Mouse (Mus musculus): Measurements from ENCODE around the gene Sgpp2. TPM values are rescaled to one million over a fixed set of nuclear protein-coding genes. Genes with fewer than 3 reads are reported as not detected.
A peak's percentile ranks its signal among the peaks of the same experiment; 100 is the strongest.

Sgpp2 gene
- polyA plus RNA-seq, 1 experiment from 2014 or later: 2.5 TPM

DNA sequence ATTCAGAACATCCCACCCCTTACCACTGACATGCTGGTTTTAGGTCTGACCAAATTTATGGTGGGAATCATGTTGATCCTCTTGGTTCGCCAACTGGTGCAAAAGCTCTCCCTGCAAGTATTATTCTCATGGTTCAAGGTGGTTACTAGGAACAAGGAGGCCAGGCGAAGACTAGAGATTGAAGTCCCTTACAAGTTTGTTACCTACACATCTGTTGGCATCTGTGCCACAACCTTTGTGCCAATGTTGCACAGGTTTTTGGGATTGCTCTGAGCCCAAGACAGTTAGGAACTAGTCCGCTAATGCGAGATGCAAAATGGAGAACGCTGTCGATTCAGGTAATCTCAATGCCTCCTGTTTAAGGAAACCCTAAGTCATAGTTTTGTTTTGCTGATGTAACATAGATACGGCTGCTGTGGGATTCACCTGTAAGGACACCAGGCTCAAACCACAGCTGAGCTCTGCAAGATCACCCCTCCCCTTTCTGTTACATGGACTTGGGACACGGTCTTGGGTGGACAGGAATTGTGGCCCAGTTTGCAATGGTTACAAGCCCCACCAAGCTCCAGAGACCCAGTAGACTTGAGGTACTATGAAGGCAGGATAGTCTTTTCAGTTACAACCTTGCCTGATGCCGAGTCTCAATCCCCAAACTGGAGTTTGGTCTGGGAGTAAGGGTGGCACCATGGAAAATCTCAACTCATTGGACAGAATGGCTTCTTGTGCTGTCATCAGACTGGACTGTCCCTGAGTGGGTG, 107.2 kb downstream of the Sgpp2 start:
- 95% methylated on average over 9 of the region's 9 CpGs for WGBS
- H3K36me3 ChIP-seq: peaks cover 7% of the 10 kb centered on the region; the same call in 1 of the 2 replicates
- peaks cover 1% of the 10 kb centered on the region; the same call in 1 of the 2 replicates for H3K4me1 ChIP-seq
- H3K4me3 ChIP-seq: no peak overlapping the region
- H3K9me3 ChIP-seq (replicated peaks): no peaks in the 10 kb centered on the region
- no peak for ATAC-seq (ENCODE audit: low FRiP score)
- H3K4me2 ChIP-seq (replicated peaks): no peak overlapping the region
- no peak overlapping the region for H3K9ac ChIP-seq
- H3K27ac ChIP-seq: no peak overlapping the region
- no peaks in the 10 kb centered on the region for H3K27me3 ChIP-seq

DNA sequence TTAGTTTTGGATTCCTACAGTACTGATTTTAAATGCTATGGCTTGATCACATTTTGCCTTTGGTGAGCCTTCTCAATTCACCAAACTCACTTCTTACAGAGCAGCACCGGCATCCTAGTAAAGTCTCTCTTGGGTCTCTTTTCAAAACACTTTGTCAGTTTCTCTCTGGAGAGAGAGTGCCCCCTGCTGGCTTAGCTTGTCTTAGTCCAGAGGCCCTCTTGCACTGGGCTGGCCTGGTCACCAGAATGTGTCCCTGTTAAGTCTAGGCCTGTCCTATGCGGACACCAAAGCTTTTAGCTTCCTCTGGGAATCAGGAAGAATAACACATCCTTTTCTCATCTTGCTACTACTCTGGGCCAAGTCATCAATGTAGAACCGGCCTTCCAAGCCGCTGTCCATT, 109.4 kb downstream of the Sgpp2 start:
- Histone ChIP-seq H3K4me2 (replicated peaks) (no peak overlapping the region), H3K4me1 (peaks cover 11% of the 10 kb centered on the region), H3K27ac (no peak overlapping the region), H3K4me3 (no peak overlapping the region), H3K9me3 (replicated peaks) (no peaks in the 10 kb centered on the region), H3K9ac (no peak overlapping the region), H3K27me3 (no peaks in the 10 kb centered on the region), H3K36me3 (peaks cover 7% of the 10 kb centered on the region; the same call in 1 of the 2 replicates)
- peak; percentile 56; the same call in 1 of the 2 replicates for ATAC-seq (ENCODE audit: low FRiP score)
- WGBS: 46% methylated on average over 4 of the region's 4 CpGs

DNA sequence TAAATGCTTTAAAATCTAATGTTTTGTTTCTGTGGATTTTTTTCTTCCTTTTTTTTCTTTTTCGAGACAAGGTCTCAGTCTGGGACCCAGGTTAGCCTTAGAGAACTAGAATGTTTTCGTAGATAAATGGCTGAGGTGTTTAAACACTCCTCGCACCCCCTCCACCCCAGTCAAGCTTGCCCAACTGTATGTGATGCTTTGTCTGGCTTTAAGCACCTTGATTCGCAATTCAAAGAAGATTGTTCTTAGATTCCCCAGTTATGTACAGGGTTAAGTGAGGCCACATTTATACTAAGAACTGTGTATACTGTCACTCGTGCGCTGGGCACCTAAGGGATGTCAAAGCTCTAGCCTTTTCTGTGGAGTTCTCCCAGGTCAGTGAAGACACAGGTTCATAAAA, 110.1 kb downstream of the Sgpp2 start:
- 92% methylated on average over 6 of the region's 6 CpGs for WGBS
- no peak for ATAC-seq (ENCODE audit: low FRiP score)
- no peaks in the 10 kb centered on the region for H3K27me3 ChIP-seq
- H3K4me1 ChIP-seq: peaks cover 11% of the 10 kb centered on the region
- no peak overlapping the region for H3K9ac ChIP-seq
- peaks cover 11% of the 10 kb centered on the region for H3K36me3 ChIP-seq
- no peaks in the 10 kb centered on the region for H3K9me3 ChIP-seq (replicated peaks)
- H3K4me2 ChIP-seq (replicated peaks): no peak overlapping the region
- no peak overlapping the region for H3K27ac ChIP-seq
- H3K4me3 ChIP-seq: no peak overlapping the region

DNA sequence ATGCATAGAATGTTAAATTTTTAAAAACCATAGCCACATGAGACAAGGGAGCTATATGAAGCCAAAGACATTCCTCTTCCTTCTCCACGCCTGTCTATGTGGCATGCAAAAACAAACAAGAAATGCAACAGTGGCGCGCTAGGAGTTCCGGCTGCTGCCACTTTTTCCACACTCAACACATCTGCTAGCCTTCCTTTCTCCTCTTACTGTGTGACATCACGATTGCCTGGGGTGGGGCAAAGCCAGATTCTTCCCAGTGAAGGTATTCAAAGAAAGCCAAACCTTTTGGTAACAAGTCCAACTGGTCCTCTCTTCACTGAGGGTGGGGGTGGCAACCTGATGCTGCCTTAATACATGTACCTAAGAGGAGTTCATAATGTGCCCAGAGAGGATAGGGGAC, 111.6 kb downstream of the Sgpp2 start:
- H3K36me3 ChIP-seq: peaks cover 11% of the 10 kb centered on the region
- H3K4me2 ChIP-seq (replicated peaks): no peak overlapping the region
- no peaks in the 10 kb centered on the region for H3K27me3 ChIP-seq
- H3K4me3 ChIP-seq: no peak overlapping the region
- WGBS: 85% methylated on average over 5 of the region's 5 CpGs
- ATAC-seq (ENCODE audit: low FRiP score): no peak
- H3K9me3 ChIP-seq (replicated peaks): no peaks in the 10 kb centered on the region
- peaks cover 11% of the 10 kb centered on the region for H3K4me1 ChIP-seq
- H3K9ac ChIP-seq: no peak overlapping the region
- no peak overlapping the region for H3K27ac ChIP-seq

DNA sequence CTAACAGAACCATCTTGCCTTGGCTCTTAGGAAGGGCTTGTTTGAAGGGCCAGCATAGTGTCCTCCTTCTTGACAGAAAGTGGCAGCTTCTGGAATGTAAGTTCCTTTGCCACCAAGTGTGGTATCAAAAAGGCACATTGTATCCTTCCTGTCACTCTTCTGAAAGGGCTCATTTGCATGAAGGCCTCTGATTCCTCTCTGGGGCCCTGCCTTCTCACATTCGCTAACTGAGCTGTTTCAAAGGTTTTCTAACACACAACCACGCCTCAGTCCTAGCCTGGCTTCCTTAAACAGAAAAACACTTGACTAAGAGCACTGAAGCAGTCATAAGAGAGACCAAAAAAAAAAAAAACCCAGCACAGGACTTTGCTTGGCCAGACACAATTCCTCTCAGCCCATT, 112.4 kb downstream of the Sgpp2 start:
- Histone ChIP-seq H3K4me1 (peaks cover 11% of the 10 kb centered on the region), H3K27me3 (no peaks in the 10 kb centered on the region), H3K36me3 (peaks cover 6% of the 10 kb centered on the region), H3K9ac (no peak overlapping the region), H3K9me3 (replicated peaks) (no peaks in the 10 kb centered on the region), H3K27ac (no peak overlapping the region), H3K4me3 (no peak overlapping the region), H3K4me2 (replicated peaks) (no peak overlapping the region)
- no peak for ATAC-seq (ENCODE audit: low FRiP score)
- WGBS: 49% methylated on average over 2 of the region's 2 CpGs

DNA sequence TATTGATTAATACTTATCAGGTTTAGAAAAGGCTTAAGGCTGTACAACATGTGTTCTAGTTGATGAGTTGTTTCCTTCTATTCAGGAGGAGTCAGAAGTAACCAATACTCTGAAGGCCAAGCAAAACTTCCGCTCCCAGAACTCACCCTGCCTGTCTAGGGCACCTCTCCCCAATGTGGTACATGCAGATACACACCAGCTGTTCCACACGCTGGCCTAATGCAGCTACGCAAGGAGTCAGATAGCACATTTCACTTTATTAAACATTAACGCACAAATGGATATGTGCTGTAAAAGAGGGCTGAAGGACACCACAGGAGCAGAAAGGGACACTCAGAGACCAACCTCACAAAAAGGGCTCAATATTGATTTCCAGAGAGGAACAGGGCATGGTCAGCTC, 114.7 kb downstream of the Sgpp2 start:
- 0 out of 2 replicates have a peak, but pooled peaks cover 2% of the 10 kb centered on the region for H3K27me3 ChIP-seq
- no peak overlapping the region for H3K4me2 ChIP-seq (replicated peaks)
- H3K9me3 ChIP-seq (replicated peaks): no peaks in the 10 kb centered on the region
- 89% methylated on average over 4 of the region's 4 CpGs for WGBS
- H3K4me1 ChIP-seq: peaks cover 11% of the 10 kb centered on the region
- H3K36me3 ChIP-seq: peaks cover 4% of the 10 kb centered on the region
- H3K9ac ChIP-seq: no peak overlapping the region
- no peak overlapping the region for H3K27ac ChIP-seq
- no peak overlapping the region for H3K4me3 ChIP-seq
- no peak for ATAC-seq (ENCODE audit: low FRiP score)

DNA sequence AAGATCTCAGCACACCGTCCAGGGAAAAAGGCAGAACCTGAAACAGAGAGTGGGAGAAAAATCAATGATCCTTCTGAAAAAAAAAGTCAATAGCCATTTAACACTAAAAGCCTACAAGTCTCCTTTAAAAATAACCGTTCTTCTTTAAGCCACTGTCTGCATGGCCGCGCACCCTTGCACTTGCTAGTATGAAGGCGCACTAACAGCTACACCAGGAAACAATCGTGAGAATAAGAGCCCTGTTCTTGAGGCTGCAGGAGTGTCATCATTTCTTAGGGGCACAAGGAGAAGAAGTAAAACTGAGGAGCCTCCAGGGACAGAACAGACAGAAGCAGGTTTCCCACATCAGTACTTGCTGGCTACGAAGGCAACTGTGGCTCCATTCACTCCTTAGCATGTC, 115.2 kb downstream of the Sgpp2 start:
- Histone ChIP-seq H3K4me3 (no peak overlapping the region), H3K9ac (no peak overlapping the region), H3K27ac (no peak overlapping the region), H3K9me3 (replicated peaks) (no peaks in the 10 kb centered on the region), H3K27me3 (0 out of 2 replicates have a peak, but pooled peaks cover 2% of the 10 kb centered on the region), H3K36me3 (peaks cover 4% of the 10 kb centered on the region), H3K4me1 (peaks cover 11% of the 10 kb centered on the region), H3K4me2 (replicated peaks) (no peak overlapping the region)
- WGBS: 88% methylated on average over 7 of the region's 7 CpGs
- no peak for ATAC-seq (ENCODE audit: low FRiP score)

DNA sequence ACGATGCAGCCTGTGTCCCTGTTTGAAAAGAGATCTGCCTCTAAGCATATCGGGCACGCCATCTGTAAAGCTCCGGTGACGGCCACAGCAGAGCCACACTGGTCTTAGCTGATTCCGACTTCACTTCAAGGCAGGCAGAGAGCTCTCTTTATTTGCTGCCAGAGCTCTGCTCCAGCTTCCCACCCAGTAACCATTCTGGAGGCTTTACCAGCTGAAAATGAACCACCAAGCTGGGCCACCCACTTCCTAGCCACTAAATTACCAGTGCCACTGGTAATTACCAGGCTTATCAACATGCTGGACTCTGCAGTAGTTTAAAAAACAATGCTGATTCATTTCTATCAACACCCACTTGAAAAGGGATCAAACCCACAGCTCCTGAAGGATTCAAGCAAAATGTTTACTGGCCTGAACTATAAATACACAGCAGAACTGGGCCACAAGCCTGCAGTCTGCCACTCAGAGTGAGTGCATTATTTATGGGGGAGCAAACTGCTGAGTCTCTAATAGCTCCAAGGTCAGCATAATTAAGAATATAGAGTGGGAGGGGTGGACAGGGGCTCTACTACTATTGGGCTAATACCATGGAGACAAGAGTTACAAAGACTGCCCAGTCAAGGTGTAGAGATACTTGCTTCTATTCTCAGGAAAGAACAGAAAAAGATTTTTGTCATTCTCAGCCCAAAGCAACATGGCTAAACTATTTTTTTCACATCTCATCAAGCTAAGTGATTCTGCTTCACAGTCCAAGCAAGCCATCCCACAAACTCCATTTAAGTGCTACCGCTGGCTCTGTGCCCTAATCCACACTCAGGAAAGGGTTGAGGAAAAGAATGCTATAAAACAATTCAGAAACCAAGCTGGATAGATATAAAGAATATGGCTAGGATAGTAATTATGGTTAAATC, 115.9 kb downstream of the Sgpp2 start:
- H3K27ac ChIP-seq: peak overlapping the region; percentile 40; the same call in 1 of the 2 replicates
- 83% methylated on average over 7 of the region's 7 CpGs for WGBS
- no peak for ATAC-seq (ENCODE audit: low FRiP score)
- no peak overlapping the region for H3K4me3 ChIP-seq
- no peak overlapping the region for H3K9ac ChIP-seq
- peaks cover 4% of the 10 kb centered on the region for H3K36me3 ChIP-seq
- H3K27me3 ChIP-seq: 0 out of 2 replicates have a peak, but pooled peaks cover 2% of the 10 kb centered on the region
- H3K4me2 ChIP-seq (replicated peaks): no peak overlapping the region
- no peaks in the 10 kb centered on the region for H3K9me3 ChIP-seq (replicated peaks)
- peaks cover 11% of the 10 kb centered on the region for H3K4me1 ChIP-seq

DNA sequence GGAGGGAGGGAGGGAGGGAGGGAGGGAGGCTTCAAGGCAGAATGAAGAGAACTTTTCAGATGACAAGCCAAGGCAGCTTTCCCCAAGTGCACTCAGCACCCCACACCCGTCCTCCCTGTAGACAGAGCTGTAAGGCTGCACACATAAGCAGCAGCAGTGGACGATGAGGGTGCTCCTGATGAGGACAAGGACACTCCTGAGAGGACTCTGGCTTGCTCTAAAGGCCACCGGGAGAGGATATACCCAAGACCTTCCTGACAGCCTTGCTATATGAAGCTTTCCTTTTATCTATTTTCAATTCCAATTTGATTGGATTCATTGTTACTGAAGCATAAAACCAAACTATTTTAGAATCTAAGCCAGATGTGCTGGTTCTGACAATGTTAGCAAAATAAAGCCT, 116.7 kb downstream of the Sgpp2 start:
- no peak overlapping the region for H3K4me2 ChIP-seq (replicated peaks)
- peaks cover 11% of the 10 kb centered on the region for H3K4me1 ChIP-seq
- WGBS: 81% methylated on average over 3 of the region's 3 CpGs
- H3K27ac ChIP-seq: no peak overlapping the region
- H3K4me3 ChIP-seq: no peak overlapping the region
- ATAC-seq (ENCODE audit: low FRiP score): no peak
- no peak overlapping the region for H3K9ac ChIP-seq
- 0 out of 2 replicates have a peak, but pooled peaks cover 2% of the 10 kb centered on the region for H3K27me3 ChIP-seq
- peaks cover 4% of the 10 kb centered on the region for H3K36me3 ChIP-seq
- no peaks in the 10 kb centered on the region for H3K9me3 ChIP-seq (replicated peaks)

DNA sequence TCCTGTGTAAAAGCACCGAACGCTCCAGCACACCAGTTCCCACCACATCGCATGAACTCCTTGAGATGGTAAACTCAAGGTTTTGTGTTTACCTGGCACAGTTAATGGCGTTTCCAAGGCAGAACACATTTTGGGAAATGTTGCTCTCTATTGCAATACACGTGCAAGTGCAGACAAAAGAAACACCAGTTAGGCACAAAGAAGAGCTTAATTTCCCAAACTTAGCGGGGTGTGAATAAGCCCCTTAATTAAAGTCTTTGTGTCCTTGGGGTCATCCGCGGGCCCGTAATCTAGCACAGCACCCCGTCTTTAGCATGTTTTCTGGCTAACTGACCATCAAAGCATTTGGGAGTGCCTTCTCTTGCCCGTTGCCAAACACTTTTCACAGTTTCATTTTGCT, 118.7 kb downstream of the Sgpp2 start:
- Histone ChIP-seq H3K27ac (no peak overlapping the region), H3K36me3 (peaks cover 4% of the 10 kb centered on the region), H3K27me3 (0 out of 2 replicates have a peak, but pooled peaks cover 2% of the 10 kb centered on the region), H3K9ac (no peak overlapping the region), H3K9me3 (replicated peaks) (no peaks in the 10 kb centered on the region), H3K4me1 (no peaks in the 10 kb centered on the region), H3K4me3 (no peak overlapping the region), H3K4me2 (replicated peaks) (no peak overlapping the region)
- ATAC-seq (ENCODE audit: low FRiP score): no peak
- 52% methylated on average over 11 of the region's 11 CpGs for WGBS

DNA sequence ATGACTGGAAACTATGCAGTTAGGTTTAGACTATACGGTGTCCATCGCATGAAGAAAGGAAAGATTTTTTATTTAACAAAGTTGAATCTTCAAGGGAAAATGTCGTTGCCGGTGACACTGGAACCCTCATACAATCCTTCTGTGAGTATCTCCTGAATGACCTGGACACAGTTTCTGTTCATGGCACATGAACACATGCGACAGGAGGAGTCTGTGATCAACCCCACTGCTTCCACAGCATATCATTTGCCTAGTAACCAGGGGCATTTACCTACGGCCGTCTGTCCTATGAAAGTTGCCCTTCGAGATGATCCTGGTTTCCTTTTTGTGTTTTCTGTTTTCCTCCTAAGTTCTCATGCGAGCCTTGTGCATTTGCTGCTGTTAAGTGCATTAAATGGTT, 123.3 kb downstream of the Sgpp2 start:
- Histone ChIP-seq H3K4me3 (no peak overlapping the region), H3K9ac (no peak overlapping the region), H3K4me2 (replicated peaks) (no peak overlapping the region), H3K9me3 (replicated peaks) (no peaks in the 10 kb centered on the region), H3K27me3 (0 out of 2 replicates have a peak, but pooled peaks cover 2% of the 10 kb centered on the region), H3K36me3 (no peaks in the 10 kb centered on the region), H3K27ac (no peak overlapping the region), H3K4me1 (no peaks in the 10 kb centered on the region)
- WGBS: 93% methylated on average over 9 of the region's 9 CpGs
- no peak for ATAC-seq (ENCODE audit: low FRiP score)

DNA sequence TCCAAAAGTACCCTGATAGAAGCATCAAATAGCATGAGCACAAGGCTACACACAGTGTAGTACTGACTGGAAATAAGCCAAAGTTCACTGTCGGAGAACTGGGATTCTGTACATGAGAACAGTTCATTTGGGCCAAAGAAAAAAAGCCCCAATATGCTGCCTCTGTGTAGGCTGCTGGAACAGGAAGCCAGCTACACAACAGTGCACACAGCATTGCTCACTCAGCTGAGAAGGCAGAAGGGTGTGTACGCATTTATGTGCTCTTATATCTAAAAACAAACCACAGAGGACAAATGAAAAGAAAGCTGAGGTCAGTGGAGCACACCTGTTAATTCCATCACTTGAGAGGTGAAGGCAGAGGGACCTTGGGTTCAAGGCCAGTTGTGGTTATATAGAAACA, 125.8 kb downstream of the Sgpp2 start:
- H3K4me2 ChIP-seq (replicated peaks): no peak overlapping the region
- no peak for ATAC-seq (ENCODE audit: low FRiP score)
- no peak overlapping the region for H3K4me3 ChIP-seq
- H3K27me3 ChIP-seq: no peaks in the 10 kb centered on the region
- H3K9ac ChIP-seq: no peak overlapping the region
- H3K36me3 ChIP-seq: peaks cover 5% of the 10 kb centered on the region; the same call in 1 of the 2 replicates
- no peaks in the 10 kb centered on the region for H3K9me3 ChIP-seq (replicated peaks)
- 90% methylated on average over 2 of the region's 2 CpGs for WGBS
- H3K27ac ChIP-seq: no peak overlapping the region
- H3K4me1 ChIP-seq: no peaks in the 10 kb centered on the region
